Mouse (Mus musculus): ENCODE measurements around the gene Olfr187.

- no peak for TF ChIP-seq POLR2A (IDR thresholded peaks at IDR 0.05; ENCODE audit: insufficient read length, low read depth)
- no peak for TF ChIP-seq MAX (IDR thresholded peaks at IDR 0.05; ENCODE audit: low read depth)
- TF ChIP-seq POLR2AphosphoS2 (IDR thresholded peaks at IDR 0.05; ENCODE audit: insufficient read length, low read depth): no peak
- TF ChIP-seq USF1 (IDR thresholded peaks at IDR 0.05; ENCODE audit: low read depth): no peak
- TF ChIP-seq TCF12 (IDR thresholded peaks at IDR 0.05; ENCODE audit: insufficient read depth, poor library complexity, severe bottlenecking): no peak
- no peak for TF ChIP-seq CEBPB (IDR thresholded peaks at IDR 0.05; ENCODE audit: insufficient read depth, poor library complexity, severe bottlenecking)
- no peak for TF ChIP-seq E2F4 (IDR thresholded peaks at IDR 0.05; ENCODE audit: insufficient read depth)
- no peak for TF ChIP-seq MYOD1 (IDR thresholded peaks at IDR 0.05; ENCODE audit: control insufficient read depth in 1 of 3, insufficient read length in 2 of 3, low read depth in 2 of 3)
- no peak for TF ChIP-seq MYOG (IDR thresholded peaks at IDR 0.05; ENCODE audit: control insufficient read depth in 1 of 3, insufficient read depth in 1 of 3, insufficient read length in 2 of 3, low read depth in 2 of 3)
- no peak for TF ChIP-seq REST (IDR thresholded peaks at IDR 0.05; ENCODE audit: insufficient read depth, insufficient read length)
- TF ChIP-seq SRF (IDR thresholded peaks at IDR 0.05; ENCODE audit: control insufficient read depth, insufficient read length, low read depth): no peak
These were observed 32.2 kb upstream of the Olfr187 start for GRCm38 (mm10) chr16:59071755-59072154.

Measured in myocyte (in vitro differentiated cells).